Mouse (Mus musculus) intestine, postnatal 0 days (tissue): ENCODE results near the gene Insl6. TPM values are rescaled to one million over a fixed set of nuclear protein-coding genes. Genes with fewer than 3 reads are reported as not detected.

Experiments
- ATAC-seq: fragments of 200-750 bp; cut with Nextera tagmentation; 2 replicates; pipeline ENCODE4 v1.8.0; 2017; ENCODE audit warnings: mild to moderate bottlenecking, moderate TSS enrichment, moderate library complexity
- H3K27ac ChIP-seq: fragments of 300-500 bp; sonication (generic); 2 replicates; pipeline ENCODE4 v1.5.1; 2014; ENCODE audit warnings: mild to moderate bottlenecking, low read depth, low read length, moderate library complexity
- H3K27me3 ChIP-seq: fragments of 300-500 bp; sonication (generic); replicated peaks from 2 replicates; pipeline ENCODE4 v1.6.1; 2014; ENCODE audit warnings: low read length, mixed read lengths; ENCODE audit not compliant: control insufficient read depth, insufficient read depth
- H3K36me3 ChIP-seq: fragments of 300-500 bp; sonication (generic); 2 replicates; pipeline ENCODE4 v1.6.1; 2014; ENCODE audit warnings: mild to moderate bottlenecking, moderate library complexity; ENCODE audit not compliant: control insufficient read depth, insufficient read depth
- H3K4me1 ChIP-seq: fragments of 300-500 bp; sonication (generic); replicated peaks from 2 replicates; pipeline ENCODE4 v1.6.1; 2014; ENCODE audit warnings: antibody characterized with exemption, low read length, mixed read lengths; ENCODE audit not compliant: control insufficient read depth, insufficient read depth
- H3K4me2 ChIP-seq: fragments of 300-500 bp; sonication (generic); replicated peaks from 2 replicates; pipeline ENCODE4 v1.6.1; 2014; ENCODE audit warnings: low read depth, mild to moderate bottlenecking, moderate library complexity
- H3K4me3 ChIP-seq: fragments of 300-500 bp; sonication (generic); 2 replicates; pipeline ENCODE4 v1.5.1; 2014; ENCODE audit warnings: low read depth, low read length
- H3K9ac ChIP-seq: fragments of 300-500 bp; sonication (generic); 2 replicates; pipeline ENCODE4 v1.6.1; 2014; ENCODE audit warnings: mild to moderate bottlenecking, low read depth, low read length
- H3K9me3 ChIP-seq: fragments of 300-500 bp; sonication (generic); 2 replicates; pipeline ENCODE4 v1.6.1; 2016; ENCODE audit warnings: mixed run types; ENCODE audit not compliant: control insufficient read depth
- CTCF ChIP-seq: sonication (generic); IDR thresholded peaks from 2 replicates; pipeline ENCODE4 v1.5.1; 2016; ENCODE audit warnings: low read depth, mild to moderate bottlenecking, control low read depth, antibody characterized with exemption, moderate library complexity
- whole genome bisulfite sequencing: fragments of 180-500 bp; shearing (Covaris S2); extraction: QIAGEN DNeasy Blood & Tissue Kit; methylation state at CpG from one replicate; pipeline ENCODE4 v1.1.7; 2014; 5-methylcytosine and 5-hydroxymethylcytosine counted together
- polyA plus RNA-seq: library from polyadenylated mRNA; unstranded; fragments of >200 nt; fragmentation: Nextera tagmentation; extraction: Ambion mirVana; gene quantifications from 2 replicates; pipeline ENCODE4 v1.2.1, GENCODE M21; 2015

Gene Insl6
- polyA plus RNA-seq, 1 experiment from 2014 or later: 48.4 TPM

- TF ChIP-seq CTCF: no peak
Observed at GRCm38 (mm10) chr19:29370545-29371283, 45.6 kb upstream of the Insl6 start.

GRCm38 (mm10) chr19:29370112-29370511, 45.0 kb upstream of the Insl6 start:
- Histone ChIP-seq H3K4me3 (no peak overlapping the region), H3K9me3 (no peaks in the 10 kb centered on the region), H3K27me3 (no peaks in the 10 kb centered on the region), H3K4me2 (no peak overlapping the region), H3K9ac (no peak overlapping the region), H3K4me1 (peaks cover 5% of the 10 kb centered on the region; the same call in 1 of the 2 replicates), H3K27ac (no peak overlapping the region), H3K36me3 (0 out of 2 replicates have a peak, but pooled peaks cover 3% of the 10 kb centered on the region)
- WGBS: 71% methylated on average over 12 of the region's 12 CpGs
- no peak for ATAC-seq
- no peak for TF ChIP-seq CTCF

More at GRCm38 (mm10) chr19:29370545-29371283, 45.6 kb upstream of the Insl6 start:
- Histone ChIP-seq H3K36me3 (0 out of 2 replicates have a peak, but pooled peaks cover 3% of the 10 kb centered on the region), H3K9ac (no peak overlapping the region), H3K4me1 (peaks cover 5% of the 10 kb centered on the region; the same call in 1 of the 2 replicates), H3K27ac (no peak overlapping the region), H3K9me3 (no peaks in the 10 kb centered on the region), H3K27me3 (no peaks in the 10 kb centered on the region), H3K4me3 (no peak overlapping the region), H3K4me2 (no peak overlapping the region)
- no peak for ATAC-seq
- WGBS: 79% methylated on average over 7 of the region's 7 CpGs

DNA sequence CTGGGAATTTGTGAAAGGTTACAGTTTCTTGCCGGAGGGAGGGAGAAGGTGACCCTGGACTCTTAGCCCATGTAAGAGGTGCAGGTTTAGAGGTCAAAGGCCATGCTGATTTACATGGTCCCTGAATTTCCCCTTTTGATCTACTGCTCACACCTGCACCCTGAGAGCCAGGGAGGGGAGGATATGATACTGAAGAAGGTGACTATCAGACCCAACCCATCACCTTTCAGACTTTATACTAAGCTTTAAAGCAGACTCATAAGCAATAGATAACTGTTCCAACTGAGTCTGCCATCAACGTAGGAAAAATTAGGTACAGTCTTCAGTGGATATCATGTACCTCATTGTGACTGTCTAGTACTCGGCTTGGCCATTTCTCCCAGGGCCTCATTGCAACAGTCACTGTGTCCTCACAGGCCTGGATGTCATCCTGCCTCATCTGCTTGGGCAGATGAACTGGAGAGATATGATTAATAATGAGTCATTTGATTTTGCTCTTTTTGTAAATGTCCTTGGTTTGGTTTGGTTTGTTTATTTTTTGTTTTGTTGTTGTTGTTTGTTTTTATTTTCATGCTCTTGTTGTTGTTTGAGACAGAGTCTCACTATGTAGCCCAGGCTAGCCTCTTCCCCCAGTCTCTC, 43.6 kb upstream of the Insl6 start:
- Histone ChIP-seq H3K36me3 (no peaks in the 10 kb centered on the region), H3K4me2 (no peak overlapping the region), H3K9ac (no peak overlapping the region), H3K27ac (no peak overlapping the region), H3K4me1 (peaks cover 5% of the 10 kb centered on the region; the same call in 1 of the 2 replicates), H3K4me3 (no peak overlapping the region), H3K27me3 (no peaks in the 10 kb centered on the region), H3K9me3 (no peaks in the 10 kb centered on the region)
- WGBS: 79% methylated on average over 3 of the region's 3 CpGs
- TF ChIP-seq CTCF: no peak
- no peak for ATAC-seq

DNA sequence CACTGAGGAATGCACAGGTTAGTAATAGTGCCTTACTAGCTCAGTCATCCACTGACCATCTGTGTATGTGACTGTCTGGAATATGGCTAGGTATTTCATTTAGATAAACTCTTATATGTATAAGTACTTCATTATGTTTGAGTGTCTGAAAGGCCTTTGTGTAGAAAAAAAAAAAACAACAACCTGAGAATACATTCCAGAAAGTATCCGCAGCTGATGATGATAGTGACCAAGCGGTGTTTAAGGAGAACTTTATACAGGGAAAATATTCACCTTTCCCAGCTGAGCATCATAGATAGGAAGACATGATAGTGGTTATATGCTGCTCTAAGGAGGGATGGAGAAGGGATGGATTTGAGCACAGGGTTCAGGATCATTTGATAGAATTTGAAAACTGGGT, 42.9 kb upstream of the Insl6 start:
- Histone ChIP-seq H3K9me3 (no peaks in the 10 kb centered on the region), H3K4me3 (no peak overlapping the region), H3K36me3 (no peaks in the 10 kb centered on the region), H3K4me1 (peaks cover 5% of the 10 kb centered on the region; the same call in 1 of the 2 replicates), H3K9ac (no peak overlapping the region), H3K27ac (no peak overlapping the region), H3K4me2 (no peak overlapping the region), H3K27me3 (no peaks in the 10 kb centered on the region)
- 86% methylated on average over 2 of the region's 2 CpGs for WGBS
- no peak for ATAC-seq
- no peak for TF ChIP-seq CTCF

GRCm38 (mm10) chr19:29366969-29367622, 41.9 kb upstream of the Insl6 start, which contains the start of the genes Plgrkt and Cd274:
Plgrkt (minus strand) TSS chr19:29367390.
Cd274 (plus strand) TSS chr19:29367455.
- H3K36me3 ChIP-seq: no peaks in the 10 kb centered on the region
- no peak for TF ChIP-seq CTCF
- 3% methylated on average over 26 of the region's 26 CpGs for WGBS
- H3K27ac ChIP-seq: peak within 1 kb of the TSS; percentile 61
- H3K9ac ChIP-seq: peak within 1 kb of the TSS; percentile 43
- peak within 1 kb of the TSS; percentile 63 for H3K4me3 ChIP-seq
- H3K9me3 ChIP-seq: no peaks in the 10 kb centered on the region
- peak within 1 kb of the TSS; percentile 75 for H3K4me2 ChIP-seq
- H3K27me3 ChIP-seq: no peaks in the 10 kb centered on the region
- H3K4me1 ChIP-seq: 0 out of 2 replicates have a peak, but pooled peaks cover 2% of the 10 kb centered on the region
- ATAC-seq: peak; percentile 90
